Mouse (Mus musculus): ENCODE results near the gene Gm11554.
"Not testable (repeated sequence)": the region's sequence is repeated elsewhere in the genome, so short reads cannot be mapped to it uniquely, and the experiment has no call there.

Gene Gm11554

GRCm38 (mm10) chr11:99780604-99781003 is 23.6 kb downstream of the Gm11554 start, which contains the start of gene Krtap4-8:
Krtap4-8 (minus strand) TSS chr11:99780704.
- Histone ChIP-seq H3K4me3 (replicated peaks; ENCODE audit: low read length) (no peak within 1 kb of the TSS), H3K9me3 (ENCODE audit: low read length) (peaks cover 13% of the 10 kb centered on the region), H3K27me3 (ENCODE audit: insufficient read depth, low read length) (no peaks in the 10 kb centered on the region), H3K36me3 (ENCODE audit: insufficient read depth, low read length) (no peaks in the 10 kb centered on the region), H3K4me1 (replicated peaks; ENCODE audit: low read depth, low read length) (no peaks in the 10 kb centered on the region)
- no peak for TF ChIP-seq POU5F1 (IDR thresholded peaks at IDR 0.05; ENCODE audit: borderline replicate concordance, low read length)
- TF ChIP-seq CTCF (conservative IDR thresholded peaks at IDR 0.05; ENCODE audit: low read length) = no peak
- no peak for TF ChIP-seq NANOG (IDR thresholded peaks at IDR 0.05; ENCODE audit: borderline replicate concordance, low read length)

GRCm38 (mm10) chr11:99778401-99778800 is 25.8 kb downstream of the Gm11554 start:
- Histone ChIP-seq H3K4me3 (replicated peaks; ENCODE audit: low read length) (no peak overlapping the region), H3K9me3 (ENCODE audit: low read length) (peaks cover 20% of the 10 kb centered on the region), H3K27me3 (ENCODE audit: insufficient read depth, low read length) (no peaks in the 10 kb centered on the region), H3K4me1 (replicated peaks; ENCODE audit: low read depth, low read length) (no peaks in the 10 kb centered on the region), H3K36me3 (ENCODE audit: insufficient read depth, low read length) (no peaks in the 10 kb centered on the region)
- TF ChIP-seq NANOG (IDR thresholded peaks at IDR 0.05; ENCODE audit: borderline replicate concordance, low read length) (no peak), CTCF (conservative IDR thresholded peaks at IDR 0.05; ENCODE audit: low read length) (no peak), POU5F1 (IDR thresholded peaks at IDR 0.05; ENCODE audit: borderline replicate concordance, low read length) (no peak)

- H3K4me1 ChIP-seq (replicated peaks; ENCODE audit: low read depth, low read length); H3K4me3 ChIP-seq (replicated peaks; ENCODE audit: low read length); H3K27me3 ChIP-seq (ENCODE audit: insufficient read depth, low read length); H3K36me3 ChIP-seq (ENCODE audit: insufficient read depth, low read length): not testable (repeated sequence)
- H3K9me3 ChIP-seq (ENCODE audit: low read length) = peaks cover 26% of the 10 kb centered on the region
These were observed 31.4 kb downstream of the Gm11554 start, which contains the start of gene Gm11595 for GRCm38 (mm10) chr11:99772813-99773212. Gm11595 (minus strand) TSS chr11:99772913.

DNA sequence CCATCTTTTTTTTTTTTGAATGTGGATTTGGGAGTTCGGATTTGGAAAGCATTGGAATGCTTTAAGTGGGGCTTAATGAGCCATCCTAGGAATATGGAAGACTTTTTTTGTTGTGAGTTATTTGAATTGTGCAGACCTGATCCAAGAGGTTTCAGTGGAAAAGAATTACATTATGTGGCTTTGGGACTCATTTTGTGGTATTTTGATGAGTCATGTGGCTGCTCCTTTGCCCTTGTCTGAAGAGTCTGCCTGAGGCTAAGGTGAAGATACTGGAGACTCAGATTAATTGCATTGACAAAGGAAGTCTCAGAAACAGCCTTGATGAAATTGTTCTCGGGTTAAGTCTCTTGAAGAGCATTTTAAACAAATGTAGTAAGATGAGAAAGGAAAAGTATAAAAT is 35.8 kb downstream of the Gm11554 start:
- no peaks in the 10 kb centered on the region for H3K36me3 ChIP-seq (ENCODE audit: insufficient read depth, low read length)
- no peaks in the 10 kb centered on the region for H3K4me1 ChIP-seq (replicated peaks; ENCODE audit: low read depth, low read length)
- H3K9me3 ChIP-seq (ENCODE audit: low read length) = peaks cover 18% of the 10 kb centered on the region
- no peak overlapping the region for H3K4me3 ChIP-seq (replicated peaks; ENCODE audit: low read length)
- TF ChIP-seq CTCF (conservative IDR thresholded peaks at IDR 0.05; ENCODE audit: low read length) (no peak), POU5F1 (IDR thresholded peaks at IDR 0.05; ENCODE audit: borderline replicate concordance, low read length) (no peak), NANOG (IDR thresholded peaks at IDR 0.05; ENCODE audit: borderline replicate concordance, low read length) (no peak)
- H3K27me3 ChIP-seq (ENCODE audit: insufficient read depth, low read length) = no peaks in the 10 kb centered on the region

GRCm38 (mm10) chr11:99758877-99759276 is 45.4 kb downstream of the Gm11554 start:
- no peaks in the 10 kb centered on the region for H3K27me3 ChIP-seq (ENCODE audit: insufficient read depth, low read length)
- no peak overlapping the region for H3K4me3 ChIP-seq (replicated peaks; ENCODE audit: low read length)
- TF ChIP-seq CTCF (conservative IDR thresholded peaks at IDR 0.05; ENCODE audit: low read length) (no peak), POU5F1 (IDR thresholded peaks at IDR 0.05; ENCODE audit: borderline replicate concordance, low read length) (no peak), NANOG (IDR thresholded peaks at IDR 0.05; ENCODE audit: borderline replicate concordance, low read length) (no peak)
- no peaks in the 10 kb centered on the region for H3K36me3 ChIP-seq (ENCODE audit: insufficient read depth, low read length)
- H3K4me1 ChIP-seq (replicated peaks; ENCODE audit: low read depth, low read length) = no peaks in the 10 kb centered on the region
- no peaks in the 10 kb centered on the region for H3K9me3 ChIP-seq (ENCODE audit: low read length)

Data from E14TG2a.4 (cell line).